Mouse (Mus musculus) ES-CJ7 (cell line): ENCODE data around the gene Snx5.

Experiments used
- DNase-seq: peaks from one replicate; pipeline ENCODE4 v3.0.0; 2011; ENCODE audit warnings: low read depth, low spot score

Snx5 gene

DNA sequence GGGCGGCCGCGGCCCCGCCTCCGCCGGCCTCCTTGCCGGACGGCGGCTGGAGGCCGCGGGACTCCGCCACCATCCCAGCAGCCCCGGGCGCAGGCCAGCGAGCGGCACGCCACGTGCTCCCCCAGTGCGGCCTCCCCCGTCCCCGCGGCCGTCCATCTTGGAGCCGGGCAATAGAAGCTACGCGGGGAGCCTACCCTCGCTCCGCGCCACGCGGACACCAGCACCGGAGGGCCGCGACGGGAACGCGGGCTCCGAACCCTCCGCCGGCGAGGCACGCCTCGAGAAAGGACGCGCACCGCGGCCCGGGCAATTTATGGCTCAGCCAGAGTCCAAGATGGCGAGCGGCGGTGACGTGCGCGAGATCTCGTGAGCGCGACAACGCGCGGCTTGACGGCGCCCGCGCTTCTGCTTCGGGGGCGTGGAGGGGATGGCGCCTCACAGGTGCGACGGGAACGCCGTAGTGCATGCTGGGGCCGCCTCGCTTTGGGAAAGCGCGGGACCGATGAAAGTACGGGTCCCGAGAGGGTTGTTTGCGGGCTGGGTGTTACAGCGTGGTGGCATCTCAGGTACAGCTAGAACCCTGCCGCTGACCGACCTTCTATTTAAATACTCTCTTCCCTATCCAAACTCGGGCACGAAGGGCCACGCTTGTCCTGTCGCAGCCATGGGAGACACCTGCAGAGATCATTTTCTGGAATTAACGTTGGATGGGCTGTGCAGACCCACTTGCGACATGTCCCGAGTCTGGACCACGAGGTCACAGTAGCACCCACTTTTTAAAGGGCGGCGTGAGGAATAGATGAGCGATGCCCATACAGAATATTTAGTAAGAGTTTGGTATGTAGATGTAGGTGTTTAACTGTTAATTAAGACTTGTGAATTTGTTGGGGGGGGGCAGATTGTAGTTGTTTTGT, at the start of gene Snx5, which contains the start of gene Mgme1:
Snx5 (minus strand) TSS at position 400 of the 914 bp plus-strand sequence.
Mgme1 (plus strand) TSS at position 157 of the 914 bp plus-strand sequence.
- peak; percentile 96 for DNase-seq

- peak; percentile 72 for DNase-seq
These were observed 40.7 kb upstream of the Snx5 start for GRCm38 (mm10) chr2:144311372-144311771.

DNA sequence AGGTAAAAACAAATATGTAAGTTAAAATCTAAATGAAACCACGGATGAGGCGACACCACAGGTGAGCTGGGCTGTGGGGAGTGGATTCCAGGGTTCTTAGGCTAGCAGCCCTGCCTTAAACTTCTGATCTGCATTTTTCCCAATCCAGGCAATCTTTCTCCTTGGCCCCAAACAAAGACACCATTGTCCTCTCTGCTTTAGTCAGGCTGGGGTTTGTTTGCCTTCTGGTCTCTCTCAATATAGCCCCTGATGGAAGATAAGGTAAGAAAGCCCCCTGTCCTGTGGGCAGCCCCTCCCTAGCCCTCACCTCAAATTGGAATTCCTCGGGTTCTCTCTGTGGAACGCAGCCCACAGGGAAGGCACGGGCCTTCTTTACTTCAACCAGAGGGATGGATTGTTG, 39.6 kb upstream of the Snx5 start:
- DNase-seq = no peak

- DNase-seq = peak; percentile 45
These were observed 37.9 kb upstream of the Snx5 start for GRCm38 (mm10) chr2:144308561-144308960.

DNA sequence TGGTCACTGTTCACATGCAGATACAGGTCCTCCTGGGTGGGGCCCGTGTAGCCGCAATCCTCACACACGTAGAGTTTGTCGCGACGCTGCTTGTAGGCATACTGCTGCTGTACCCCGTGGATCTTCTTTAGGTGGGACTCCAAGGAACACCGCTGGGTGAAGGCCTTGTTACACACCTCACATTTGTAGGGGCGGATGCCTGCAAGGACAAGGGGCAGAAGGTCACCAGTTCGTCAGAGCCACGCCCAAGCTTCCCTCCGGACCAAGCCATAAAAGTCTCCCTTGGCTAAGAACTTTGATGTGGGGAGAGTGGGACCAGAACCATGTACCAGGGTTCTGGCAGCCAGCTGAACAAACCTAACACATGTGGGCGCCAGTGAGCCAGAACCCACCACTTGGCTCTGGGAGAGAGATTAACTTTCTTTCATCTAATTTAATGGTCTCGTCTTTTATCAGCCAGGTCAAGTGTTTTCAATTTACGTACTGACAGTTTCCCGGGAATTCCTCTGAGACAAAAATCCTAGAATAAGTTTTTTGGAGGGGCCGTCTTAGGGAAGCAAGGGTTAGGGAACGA, 35.1 kb upstream of the Snx5 start:
- DNase-seq = peak; percentile 55

DNA sequence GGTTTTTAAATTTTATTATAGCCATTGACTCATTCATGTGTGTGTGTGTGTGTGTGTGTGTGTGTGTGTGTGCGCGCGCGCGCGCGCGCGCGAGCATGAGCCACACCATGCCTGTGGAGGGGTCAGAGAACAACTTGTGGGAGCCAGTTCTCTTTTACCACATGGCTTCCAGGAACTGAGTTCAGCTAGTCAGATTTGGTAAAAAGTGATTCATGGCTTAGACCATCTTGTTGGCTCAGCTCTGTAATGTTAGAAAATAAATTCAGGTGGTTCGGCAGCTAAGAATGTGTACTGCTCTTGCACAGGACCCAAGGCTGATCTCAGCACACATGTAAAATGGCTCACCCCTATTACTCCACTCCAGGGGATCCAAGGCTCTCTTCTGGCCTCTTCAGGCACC, 30.4 kb upstream of the Snx5 start:
- DNase-seq = no peak

DNA sequence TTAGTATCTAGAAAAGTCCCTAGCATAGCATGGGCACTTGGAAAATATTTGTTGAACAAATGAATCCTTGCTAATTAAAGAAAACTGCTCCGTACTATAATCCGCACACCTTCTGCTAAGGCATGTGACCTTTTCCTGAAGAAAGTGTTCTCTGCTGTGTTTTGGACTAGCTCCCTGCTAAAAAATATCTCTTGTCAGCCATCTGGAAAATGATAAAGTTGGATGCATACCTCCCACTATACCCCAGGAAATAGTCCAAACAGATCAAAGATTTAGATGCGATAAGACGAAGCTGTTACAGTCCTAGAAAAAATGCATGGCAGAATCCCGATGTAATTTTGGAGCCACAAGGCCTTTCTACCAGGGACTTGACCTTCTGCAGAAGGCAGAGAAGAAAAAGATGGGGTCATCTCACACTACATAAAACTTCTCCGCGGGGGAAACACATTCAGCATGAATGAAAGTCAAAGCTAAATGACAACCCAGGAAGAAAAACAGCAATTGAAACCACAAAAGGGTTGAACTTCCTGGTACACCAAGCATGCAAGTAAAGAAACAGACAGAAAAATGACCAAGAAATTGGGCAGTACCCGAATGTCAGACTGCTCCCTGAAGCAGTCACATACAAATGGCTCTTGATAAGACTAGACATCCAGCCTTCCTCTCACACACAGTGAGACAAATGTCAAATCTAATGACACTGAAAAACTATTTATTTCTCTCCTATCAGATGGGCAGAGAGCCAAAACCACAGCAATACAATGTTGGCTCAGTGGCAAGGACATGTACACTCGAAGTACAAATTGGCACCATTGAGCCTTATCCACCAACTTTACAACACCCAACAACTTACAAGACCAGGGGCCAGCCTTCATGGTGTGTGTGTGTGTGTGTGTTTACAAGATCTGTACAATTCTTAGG, 29.3 kb upstream of the Snx5 start:
- DNase-seq = no peak

DNA sequence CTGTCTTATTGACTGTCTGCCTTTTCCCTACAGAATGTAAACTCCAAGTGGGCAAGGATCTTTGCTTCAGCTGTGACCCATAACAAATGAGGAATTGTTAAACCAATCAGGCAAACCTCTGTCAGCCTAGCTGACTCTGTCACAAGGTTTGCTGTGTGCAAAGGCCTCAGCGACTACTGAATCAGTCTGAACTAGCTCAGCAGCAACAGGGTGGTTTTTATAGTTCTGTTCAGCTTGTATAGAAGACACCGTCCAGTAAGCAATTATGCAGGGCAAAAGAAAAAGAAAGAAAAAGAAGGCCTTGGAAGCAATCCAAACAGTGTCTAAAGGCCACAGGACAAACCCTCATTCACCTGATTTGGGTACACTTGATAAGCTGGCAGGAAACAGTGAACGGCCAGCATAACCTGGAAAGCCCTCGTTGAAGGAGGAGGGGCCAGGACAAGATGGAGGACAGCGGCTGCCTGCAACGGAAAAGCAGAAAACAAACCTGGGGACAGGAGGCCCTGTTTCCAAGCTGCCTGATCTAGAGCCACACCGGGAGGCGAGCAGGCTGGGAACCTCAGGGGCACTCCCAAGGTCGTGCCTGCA, 24.5 kb upstream of the Snx5 start:
- DNase-seq = peak; percentile 40

- DNase-seq = no peak
These were observed 21.0 kb upstream of the Snx5 start for GRCm38 (mm10) chr2:144291600-144292305.

GRCm38 (mm10) chr2:144290321-144290720, 19.6 kb upstream of the Snx5 start:
- no peak for DNase-seq

- no peak for DNase-seq
These were observed 10.7 kb upstream of the Snx5 start for GRCm38 (mm10) chr2:144281417-144281816.

DNA sequence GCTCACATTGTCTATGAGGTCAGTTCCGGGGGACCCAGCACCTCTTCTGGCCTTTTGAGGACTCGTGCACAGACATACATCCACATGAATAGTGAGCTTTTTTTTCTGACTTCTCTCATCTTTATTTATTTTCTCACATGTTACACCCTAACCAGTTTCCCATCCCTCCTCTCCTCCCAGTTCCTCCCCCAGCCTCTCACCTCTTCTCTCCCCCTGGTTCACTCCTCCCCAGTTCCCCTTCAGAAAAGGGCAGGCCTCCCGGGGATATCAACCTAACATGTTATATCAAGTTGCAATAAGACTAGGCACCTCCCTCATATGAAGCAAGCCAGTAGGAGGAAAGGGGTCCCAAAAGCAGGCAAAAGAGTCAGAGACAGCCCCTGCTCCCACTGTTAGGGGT, 9.9 kb upstream of the Snx5 start:
- no peak for DNase-seq

- DNase-seq = no peak
These were observed 9.0 kb upstream of the Snx5 start for GRCm38 (mm10) chr2:144279742-144280141.

DNA sequence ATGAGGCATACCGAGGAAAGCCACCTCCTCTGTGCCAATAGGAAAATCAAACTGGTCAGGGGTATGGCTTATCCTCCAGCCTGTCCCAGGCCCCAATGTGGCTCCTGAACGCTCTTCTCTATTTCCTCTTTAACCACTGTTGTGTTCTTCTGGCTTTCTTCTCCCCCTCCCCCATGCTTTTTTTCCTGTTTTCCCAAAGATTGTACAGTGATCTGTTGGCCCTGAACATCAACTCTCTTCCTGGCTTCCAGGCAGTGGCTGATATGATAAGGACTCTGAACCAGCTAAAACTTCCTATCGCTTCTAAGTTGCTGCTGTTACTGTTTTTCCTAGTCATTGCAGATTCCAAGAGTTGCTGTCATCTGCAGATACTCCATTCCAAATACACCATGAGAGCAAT, 6.2 kb upstream of the Snx5 start:
- no peak for DNase-seq

GRCm38 (mm10) chr2:144274741-144275140, 4.0 kb upstream of the Snx5 start:
- no peak for DNase-seq

- DNase-seq = no peak
These were observed 1.4 kb upstream of the Snx5 start for GRCm38 (mm10) chr2:144272088-144272487.

GRCm38 (mm10) chr2:144269679-144270475, 829 bp downstream of the Snx5 start:
- DNase-seq = no peak

GRCm38 (mm10) chr2:144269306-144269650, 1.4 kb downstream of the Snx5 start:
- DNase-seq = no peak

DNA sequence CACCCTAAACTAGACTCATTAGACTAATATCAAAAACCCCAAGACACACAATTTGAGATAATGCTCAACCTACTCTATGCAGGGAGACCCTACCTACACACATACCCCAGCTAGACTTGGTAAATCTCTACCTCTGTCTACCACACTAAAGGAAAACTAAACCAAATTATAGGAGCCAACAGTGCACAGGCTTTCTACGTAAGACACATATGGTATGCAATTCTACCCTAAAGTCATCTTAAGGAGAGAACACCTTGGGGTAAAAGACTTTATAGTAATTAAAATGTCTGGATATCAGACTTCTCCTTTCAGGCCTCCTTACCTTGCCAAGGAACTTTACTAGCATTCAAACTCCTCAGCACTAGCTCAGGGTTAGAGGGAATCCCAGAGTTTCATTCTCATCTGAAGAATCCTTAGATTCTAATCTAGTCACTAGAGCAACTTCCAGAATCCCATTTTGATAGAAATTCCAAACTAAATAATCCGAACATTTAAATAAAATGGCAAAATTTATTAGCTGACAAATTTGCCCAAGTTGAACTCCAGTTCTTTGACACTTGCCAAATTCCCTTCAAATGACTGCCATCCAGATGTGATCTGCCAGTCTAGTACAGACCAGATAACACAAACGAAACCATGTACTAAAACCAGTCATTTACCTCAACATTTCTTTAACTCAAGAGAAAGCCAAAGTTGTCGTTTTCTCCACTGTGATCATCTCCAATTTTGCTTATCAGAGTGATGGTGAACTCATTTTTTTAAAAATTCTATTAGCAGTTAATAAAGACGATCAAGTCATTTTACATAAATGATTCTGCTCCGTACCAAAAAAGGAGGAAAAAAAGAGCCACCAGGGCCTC, 2.0 kb downstream of the Snx5 start:
- no peak for DNase-seq

DNA sequence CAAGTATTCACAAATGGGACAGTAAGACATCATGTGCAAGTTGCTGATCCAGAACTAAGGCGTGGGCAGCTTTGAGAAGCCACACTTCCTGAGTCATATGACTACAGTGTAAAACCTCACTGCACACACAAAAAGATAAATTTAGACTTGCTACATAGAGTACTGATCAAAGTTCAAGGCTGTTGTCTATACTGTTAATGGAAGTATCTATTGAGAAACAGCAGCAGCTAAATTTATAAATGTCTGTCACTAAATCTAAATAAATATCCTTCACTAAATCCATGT, 3.0 kb downstream of the Snx5 start:
- DNase-seq = no peak
